Mouse (Mus musculus): Measurements from ENCODE around the gene Slc2a12. TPM values are rescaled to one million over a fixed set of nuclear protein-coding genes. Genes with fewer than 3 reads are reported as not detected.

Slc2a12 gene
- 2.8 and 2.9 TPM in 2 replicates for polyA plus RNA-seq (2012; ENCODE audit: insufficient read depth, insufficient read length, missing spikeins)

DNA sequence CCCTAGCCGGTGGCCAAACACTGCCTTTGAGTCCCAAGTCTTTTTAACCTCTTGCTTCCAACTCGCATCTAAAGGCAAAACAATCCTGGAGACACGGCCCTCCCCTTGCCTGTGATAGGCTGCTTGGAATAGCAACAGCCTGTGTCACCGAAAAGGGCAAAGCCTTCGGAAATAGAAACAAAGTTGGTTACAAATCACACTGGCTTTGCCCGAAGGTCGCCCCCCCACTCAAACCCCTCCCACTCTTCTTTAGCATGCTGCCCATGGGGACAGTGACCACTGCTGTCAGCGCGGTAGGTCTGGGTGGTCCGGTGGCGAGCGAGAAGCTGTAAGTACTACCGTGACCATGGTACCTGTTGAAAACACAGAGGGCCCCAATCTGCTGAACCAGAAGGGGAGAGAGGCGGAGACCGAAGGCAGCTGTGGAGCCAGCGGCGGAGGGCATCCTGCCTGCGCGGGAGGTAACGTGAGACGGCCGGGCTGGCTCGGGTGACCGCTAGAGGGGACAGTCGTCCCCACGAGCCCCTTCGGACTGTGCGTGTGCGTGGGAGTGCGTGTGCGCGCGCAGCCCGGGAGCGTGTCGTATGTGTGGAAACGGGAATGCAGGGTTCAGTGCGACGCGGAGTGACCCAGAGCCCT lies at the start of gene Slc2a12:
Gene Slc2a12 (plus strand): TSS at position 159 of the 639 bp plus-strand sequence.
- Histone ChIP-seq H3K4me1 (ENCODE audit: control insufficient read depth, insufficient read depth, insufficient read length, low read length) (peaks cover 3% of the 10 kb centered on the region; the same call in 1 of the 2 replicates), H3K4me3 (ENCODE audit: insufficient read depth, low read depth, low read length) (peak within 1 kb of the TSS; percentile 96), H3K27ac (replicated peaks; ENCODE audit: low read depth, low read length) (no peak within 1 kb of the TSS)

DNA sequence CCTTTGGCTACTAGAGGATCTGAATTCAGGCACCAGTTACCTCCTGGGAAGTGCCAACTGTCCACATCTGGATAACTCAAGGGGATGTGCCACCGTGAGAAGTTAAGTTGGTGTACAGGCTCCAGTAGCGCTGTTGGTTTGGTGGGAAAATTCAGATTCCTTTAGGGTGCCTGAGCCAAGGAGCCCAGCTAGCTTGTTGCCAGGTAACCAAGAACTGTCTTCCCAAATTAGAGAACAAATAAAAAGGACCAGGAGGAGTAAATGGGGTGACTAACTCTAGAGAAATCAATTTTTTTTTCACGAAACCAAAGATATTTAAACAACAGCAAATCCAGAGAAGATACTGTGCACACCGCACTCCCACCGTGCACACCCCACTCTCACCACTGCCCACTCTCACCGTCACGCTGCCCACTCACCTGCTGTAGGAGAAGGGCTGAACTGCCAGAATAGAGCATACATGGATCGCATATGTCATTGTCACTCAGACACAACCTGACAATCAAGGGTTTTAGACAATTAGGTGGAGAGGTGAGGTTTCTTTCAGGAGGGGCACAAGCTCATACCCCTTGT lies 45.8 kb upstream of the Slc2a12 start:
- H3K4me1 ChIP-seq (ENCODE audit: control insufficient read depth, insufficient read depth, insufficient read length, low read length), result no peaks in the 10 kb centered on the region
- no peak overlapping the region for H3K27ac ChIP-seq (replicated peaks; ENCODE audit: low read depth, low read length)
- no peak overlapping the region for H3K4me3 ChIP-seq (ENCODE audit: insufficient read depth, low read depth, low read length)

DNA sequence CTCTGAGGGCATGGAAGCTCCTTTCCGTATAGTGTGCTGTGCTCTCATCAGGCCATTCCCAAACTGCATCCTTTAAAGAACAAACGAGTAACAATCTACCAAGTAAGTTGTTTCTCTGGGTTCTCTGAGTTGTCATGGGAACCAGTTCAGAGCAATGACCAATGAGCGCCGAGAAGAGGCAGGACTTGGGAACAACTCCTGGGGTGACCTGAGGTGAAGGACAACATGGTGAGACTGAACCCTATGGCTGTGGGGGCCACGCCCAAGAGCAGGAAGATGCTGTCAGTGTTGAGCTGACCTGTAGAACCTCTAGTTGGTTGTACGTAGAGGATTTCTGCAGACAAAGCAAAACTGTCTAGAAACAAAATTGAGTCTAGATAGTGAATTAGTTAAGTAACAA lies 43.8 kb upstream of the Slc2a12 start:
- H3K4me3 ChIP-seq (ENCODE audit: insufficient read depth, low read depth, low read length), result no peak overlapping the region
- H3K27ac ChIP-seq (replicated peaks; ENCODE audit: low read depth, low read length), result no peak overlapping the region
- H3K4me1 ChIP-seq (ENCODE audit: control insufficient read depth, insufficient read depth, insufficient read length, low read length), result no peaks in the 10 kb centered on the region

DNA sequence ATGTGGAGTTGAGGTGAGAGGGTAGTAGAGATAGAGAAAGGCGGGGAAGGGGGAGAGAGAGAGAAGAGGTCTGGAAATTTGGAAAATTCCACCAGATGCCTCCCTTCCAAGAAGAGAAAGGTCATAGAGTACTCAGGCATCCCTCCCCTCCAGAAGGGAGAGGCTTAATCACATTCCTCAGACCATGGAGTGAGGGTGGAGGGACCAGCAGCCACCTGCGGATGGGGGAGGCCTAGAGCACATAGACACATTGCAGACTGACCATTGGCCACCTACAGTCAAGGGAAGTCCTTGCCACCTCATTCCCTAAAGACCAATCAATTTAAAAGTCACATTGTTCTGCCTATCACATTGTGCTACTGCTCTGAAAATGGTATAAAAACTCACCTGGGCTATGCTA lies 40.0 kb upstream of the Slc2a12 start:
- Histone ChIP-seq H3K4me3 (ENCODE audit: insufficient read depth, low read depth, low read length) (no peak overlapping the region), H3K4me1 (ENCODE audit: control insufficient read depth, insufficient read depth, insufficient read length, low read length) (no peaks in the 10 kb centered on the region), H3K27ac (replicated peaks; ENCODE audit: low read depth, low read length) (no peak overlapping the region)

DNA sequence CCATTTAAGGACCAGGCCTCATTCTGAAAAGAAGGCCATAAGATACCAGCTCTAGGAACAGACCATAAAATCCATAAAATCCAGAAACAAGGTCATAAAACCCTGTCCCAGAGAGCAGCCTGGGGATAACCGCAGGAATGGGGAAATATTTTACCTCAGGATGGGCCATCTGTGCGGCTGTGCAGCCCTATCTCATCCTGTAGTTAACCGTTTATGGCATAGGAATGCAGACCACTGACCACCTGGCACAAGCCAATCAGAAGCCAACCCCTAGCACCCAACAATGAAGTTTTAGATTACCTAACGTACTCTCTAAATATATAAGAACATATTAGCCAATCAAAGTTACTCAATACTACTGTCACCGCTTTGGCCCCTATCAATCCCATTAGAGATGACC lies 36.5 kb upstream of the Slc2a12 start:
- no peaks in the 10 kb centered on the region for H3K4me1 ChIP-seq (ENCODE audit: control insufficient read depth, insufficient read depth, insufficient read length, low read length)
- no peak overlapping the region for H3K4me3 ChIP-seq (ENCODE audit: insufficient read depth, low read depth, low read length)
- no peak overlapping the region for H3K27ac ChIP-seq (replicated peaks; ENCODE audit: low read depth, low read length)

DNA sequence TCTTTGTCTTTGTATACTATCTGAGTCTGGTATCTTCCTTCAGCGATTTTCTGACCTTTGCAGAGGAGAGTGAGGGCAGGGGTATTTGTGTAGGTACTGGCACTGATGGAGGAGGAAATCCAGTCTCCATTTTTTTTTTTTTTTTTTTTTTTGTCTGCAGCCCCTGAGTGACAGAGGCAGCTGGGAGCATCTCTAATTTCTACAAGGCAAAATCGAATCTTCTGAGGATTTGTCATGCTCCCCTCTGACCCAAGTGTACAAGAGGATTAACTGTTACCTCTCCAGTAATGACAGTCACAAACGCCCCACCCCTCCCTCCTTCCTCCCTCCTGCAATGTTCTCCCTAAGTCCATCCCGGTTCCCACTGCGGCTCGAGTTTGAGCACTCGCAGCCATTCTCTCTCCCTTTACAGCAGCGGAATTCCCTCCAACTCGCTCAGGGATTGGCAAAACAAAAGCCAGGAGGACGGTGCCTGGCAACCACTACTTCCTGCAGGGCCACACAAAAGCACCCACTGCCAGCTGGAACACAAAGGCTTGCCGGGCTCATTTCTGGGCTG lies 35.9 kb upstream of the Slc2a12 start:
- H3K27ac ChIP-seq (replicated peaks; ENCODE audit: low read depth, low read length), result no peak overlapping the region
- H3K4me3 ChIP-seq (ENCODE audit: insufficient read depth, low read depth, low read length), result no peak overlapping the region
- H3K4me1 ChIP-seq (ENCODE audit: control insufficient read depth, insufficient read depth, insufficient read length, low read length), result no peaks in the 10 kb centered on the region

DNA sequence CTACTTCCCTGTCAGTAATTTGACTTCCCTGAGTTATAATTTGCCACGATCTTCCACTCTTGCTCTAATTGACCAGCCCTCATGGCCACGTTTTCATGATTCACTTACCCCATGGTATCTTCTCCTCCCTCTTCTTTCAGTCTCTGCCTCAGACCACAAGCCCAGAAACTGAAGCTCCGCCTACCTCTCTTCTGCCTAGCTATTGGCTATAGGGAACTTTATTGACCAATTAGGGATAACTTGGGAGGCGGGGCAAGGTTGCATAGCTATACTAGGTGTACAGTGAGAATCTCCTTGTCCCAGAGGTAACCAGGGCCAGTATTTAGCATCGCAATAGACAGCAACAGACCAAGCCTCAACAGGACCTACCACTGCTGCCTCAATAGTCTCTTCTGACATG lies 31.5 kb upstream of the Slc2a12 start:
- no peaks in the 10 kb centered on the region for H3K4me1 ChIP-seq (ENCODE audit: control insufficient read depth, insufficient read depth, insufficient read length, low read length)
- no peak overlapping the region for H3K4me3 ChIP-seq (ENCODE audit: insufficient read depth, low read depth, low read length)
- no peak overlapping the region for H3K27ac ChIP-seq (replicated peaks; ENCODE audit: low read depth, low read length)

DNA sequence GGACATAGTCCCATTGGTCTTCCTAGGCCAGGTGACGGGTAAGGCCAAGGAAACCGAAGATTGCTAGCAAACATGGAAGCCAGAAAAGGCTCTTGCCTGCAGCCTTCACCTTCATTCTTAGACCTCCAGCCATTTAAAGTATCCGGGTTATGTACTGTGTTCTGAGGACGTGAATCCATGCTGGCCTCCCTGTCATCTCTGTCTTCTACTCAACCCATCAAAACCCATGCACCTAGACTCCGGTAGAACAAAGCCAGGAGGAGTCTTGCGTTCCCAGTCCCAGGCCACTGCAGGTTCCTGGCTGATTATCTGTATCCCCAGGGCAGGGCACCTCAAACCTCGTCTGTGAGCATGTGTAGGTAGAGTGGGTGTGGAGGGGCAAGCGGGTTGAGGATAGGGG lies 30.3 kb upstream of the Slc2a12 start:
- no peak overlapping the region for H3K27ac ChIP-seq (replicated peaks; ENCODE audit: low read depth, low read length)
- H3K4me1 ChIP-seq (ENCODE audit: control insufficient read depth, insufficient read depth, insufficient read length, low read length), result no peaks in the 10 kb centered on the region
- H3K4me3 ChIP-seq (ENCODE audit: insufficient read depth, low read depth, low read length), result no peak overlapping the region

DNA sequence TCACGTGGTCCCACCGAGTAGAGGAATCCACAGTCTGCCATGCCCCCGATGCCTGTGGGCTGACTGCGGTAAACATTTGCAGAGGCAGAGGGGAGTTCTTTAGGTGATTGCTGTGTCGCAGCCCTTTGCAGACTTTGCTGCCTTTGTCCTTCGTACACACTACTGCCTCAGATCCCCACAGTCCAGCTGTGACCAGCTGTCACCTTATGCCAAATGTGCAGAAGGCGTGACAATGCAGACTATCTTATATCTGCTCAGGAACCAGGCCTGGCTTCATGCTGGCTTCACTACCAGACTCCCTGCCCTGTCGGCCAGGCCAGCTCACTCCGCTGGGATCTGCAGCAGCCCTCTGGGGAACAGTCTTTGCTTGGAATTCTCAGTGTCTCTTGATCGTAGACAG lies 29.5 kb upstream of the Slc2a12 start:
- Histone ChIP-seq H3K4me3 (ENCODE audit: insufficient read depth, low read depth, low read length) (no peak overlapping the region), H3K27ac (replicated peaks; ENCODE audit: low read depth, low read length) (no peak overlapping the region), H3K4me1 (ENCODE audit: control insufficient read depth, insufficient read depth, insufficient read length, low read length) (no peaks in the 10 kb centered on the region)

DNA sequence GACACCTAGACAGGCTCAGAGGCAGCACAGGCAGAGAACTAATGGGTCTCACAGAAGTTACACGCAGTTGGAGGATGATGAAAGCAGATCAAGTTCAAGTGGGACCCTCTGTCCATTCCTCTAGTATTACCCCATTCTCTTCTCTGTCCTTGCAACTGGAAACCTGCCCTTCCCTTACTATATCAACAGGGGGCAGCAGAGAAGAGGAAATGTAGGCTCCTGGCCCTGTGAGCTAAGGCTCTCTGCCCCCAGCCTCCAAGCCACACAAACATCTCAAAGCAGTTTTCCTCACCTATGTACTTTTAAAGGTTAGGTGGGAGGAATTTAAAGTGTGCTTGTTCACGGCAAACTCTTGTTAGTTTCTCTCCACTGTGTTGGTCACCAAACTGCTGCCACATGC lies 26.0 kb upstream of the Slc2a12 start:
- Histone ChIP-seq H3K4me3 (ENCODE audit: insufficient read depth, low read depth, low read length) (no peak overlapping the region), H3K27ac (replicated peaks; ENCODE audit: low read depth, low read length) (no peak overlapping the region), H3K4me1 (ENCODE audit: control insufficient read depth, insufficient read depth, insufficient read length, low read length) (no peaks in the 10 kb centered on the region)

DNA sequence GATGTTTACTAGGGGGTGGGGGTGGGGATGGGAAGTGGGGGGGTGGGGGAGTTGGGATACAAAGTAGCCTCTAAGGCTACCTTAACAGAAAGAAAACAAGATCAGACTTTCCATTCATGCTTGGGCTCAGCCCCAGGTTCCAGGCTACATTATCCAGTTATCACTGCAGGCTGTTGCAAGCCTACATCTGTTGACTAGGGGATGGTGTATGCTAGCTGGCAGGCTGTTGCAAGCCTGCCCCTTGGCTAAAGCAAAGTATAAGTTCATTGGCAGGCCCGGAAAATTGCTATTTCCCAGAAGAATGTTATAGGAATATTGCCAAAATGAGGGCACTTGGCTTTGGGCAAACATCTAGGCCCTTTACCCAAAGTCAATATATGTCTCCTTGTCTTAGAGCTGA lies 16.0 kb upstream of the Slc2a12 start:
- Histone ChIP-seq H3K4me3 (ENCODE audit: insufficient read depth, low read depth, low read length) (no peak overlapping the region), H3K4me1 (ENCODE audit: control insufficient read depth, insufficient read depth, insufficient read length, low read length) (no peaks in the 10 kb centered on the region)

DNA sequence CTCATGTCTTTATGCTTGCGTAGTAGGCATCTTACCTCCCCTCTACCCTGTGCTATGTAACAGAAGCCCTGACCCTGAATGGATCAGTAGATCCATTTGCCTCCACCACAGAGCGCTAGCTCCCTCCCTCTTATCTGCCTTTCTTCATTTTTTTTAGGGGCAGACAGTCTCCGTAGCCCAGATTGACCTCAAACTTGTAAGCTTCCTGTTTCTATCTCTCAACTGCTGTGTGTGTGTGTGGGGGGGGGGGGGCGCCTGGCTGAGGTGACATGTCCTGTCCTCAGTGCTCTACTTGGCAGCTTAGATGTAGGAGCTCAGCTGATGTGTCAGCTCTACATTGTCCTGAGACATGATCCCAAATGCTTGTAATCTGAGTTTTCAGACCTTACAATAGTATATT lies 13.7 kb upstream of the Slc2a12 start:
- H3K4me1 ChIP-seq (ENCODE audit: control insufficient read depth, insufficient read depth, insufficient read length, low read length), result no peaks in the 10 kb centered on the region
- no peak overlapping the region for H3K4me3 ChIP-seq (ENCODE audit: insufficient read depth, low read depth, low read length)
- no peak overlapping the region for H3K27ac ChIP-seq (replicated peaks; ENCODE audit: low read depth, low read length)

More for the DNA sequence above, 16.0 kb upstream of the Slc2a12 start:
- no peak overlapping the region for H3K27ac ChIP-seq (replicated peaks; ENCODE audit: low read depth, low read length)

DNA sequence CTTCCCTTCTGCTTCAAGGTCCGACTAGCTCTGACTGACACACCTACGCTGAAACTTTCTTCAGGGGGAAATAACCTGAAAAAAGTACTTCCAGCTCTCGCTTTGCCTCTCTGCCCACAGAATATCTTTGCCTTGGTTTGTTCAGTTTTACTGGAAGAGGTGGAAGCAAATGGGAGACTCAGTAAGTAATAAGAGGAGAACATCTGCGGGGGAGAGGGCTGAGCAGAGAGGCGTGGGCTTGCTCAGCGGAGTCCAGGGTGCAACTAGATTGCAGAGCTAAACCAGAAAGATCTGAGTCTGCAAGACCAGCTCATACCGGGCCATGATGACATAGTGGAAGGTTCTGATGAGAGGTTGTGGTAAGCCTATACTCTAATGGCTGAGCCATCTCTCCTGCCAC lies 13.3 kb upstream of the Slc2a12 start:
- Histone ChIP-seq H3K4me1 (ENCODE audit: control insufficient read depth, insufficient read depth, insufficient read length, low read length) (no peaks in the 10 kb centered on the region), H3K27ac (replicated peaks; ENCODE audit: low read depth, low read length) (no peak overlapping the region), H3K4me3 (ENCODE audit: insufficient read depth, low read depth, low read length) (no peak overlapping the region)

DNA sequence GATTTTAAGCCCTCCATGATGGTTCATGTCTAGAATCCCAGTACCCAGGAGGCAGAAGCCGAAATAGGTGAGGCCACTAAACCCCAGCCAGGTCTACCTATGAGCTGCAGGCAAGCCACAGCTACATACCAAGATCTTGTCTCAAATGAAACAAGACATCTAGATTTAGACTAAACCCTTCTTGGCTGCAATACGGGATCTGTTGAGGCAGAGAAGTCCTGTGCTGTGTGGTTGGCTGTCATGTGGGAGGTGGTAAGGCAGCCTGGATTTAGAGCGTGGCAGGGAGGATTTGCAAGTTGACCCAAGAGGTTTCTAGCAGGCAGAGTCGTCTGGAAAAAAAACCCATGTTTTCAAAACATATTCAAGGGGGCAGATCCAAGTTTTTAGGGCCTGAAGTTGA lies 12.9 kb upstream of the Slc2a12 start:
- no peak overlapping the region for H3K4me3 ChIP-seq (ENCODE audit: insufficient read depth, low read depth, low read length)
- no peak overlapping the region for H3K27ac ChIP-seq (replicated peaks; ENCODE audit: low read depth, low read length)
- H3K4me1 ChIP-seq (ENCODE audit: control insufficient read depth, insufficient read depth, insufficient read length, low read length), result no peaks in the 10 kb centered on the region

DNA sequence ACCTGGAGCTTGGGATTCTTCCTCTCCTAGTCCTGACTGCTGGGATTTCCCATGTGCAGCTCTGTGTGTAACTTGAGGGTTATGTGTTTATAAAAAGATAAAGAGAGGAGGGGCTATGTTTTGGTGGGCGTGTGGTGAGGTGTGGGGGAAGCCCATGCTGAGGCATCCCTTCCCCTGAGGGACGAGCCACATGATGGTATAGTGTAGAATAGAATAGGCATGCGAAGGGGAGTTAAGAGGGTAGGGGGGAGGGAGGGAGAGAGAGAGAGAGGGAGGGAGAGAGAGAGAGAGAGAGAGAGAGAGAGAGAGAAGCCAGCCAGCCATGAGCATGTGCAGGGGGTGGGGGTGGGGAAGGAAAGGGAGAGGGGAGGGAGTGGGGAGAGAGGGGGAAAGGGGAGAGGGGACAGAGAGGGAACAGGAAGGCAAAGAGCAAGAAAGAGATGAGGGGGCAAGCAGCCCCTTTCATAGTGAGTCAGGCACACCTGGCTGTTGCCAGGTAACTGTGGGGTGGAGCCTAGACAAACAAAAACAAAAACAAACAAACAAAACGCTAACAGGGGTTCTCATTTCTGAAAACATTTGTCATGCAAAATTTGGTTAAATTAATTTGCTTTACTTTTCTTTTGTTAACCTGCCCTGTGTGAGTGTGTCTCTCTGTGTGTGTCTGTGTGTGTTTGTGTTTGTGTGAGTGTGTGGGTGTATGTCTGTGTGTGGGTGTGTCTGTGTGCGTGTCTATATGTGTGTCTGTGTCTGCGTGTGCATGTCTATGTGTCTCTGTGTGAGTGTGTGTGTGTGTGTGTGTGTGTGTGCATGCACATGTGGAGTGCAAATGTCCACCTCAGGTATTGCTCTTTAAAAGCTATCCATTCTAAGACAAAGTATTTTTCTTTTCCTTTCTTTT lies 11.2 kb upstream of the Slc2a12 start:
- Histone ChIP-seq H3K27ac (replicated peaks; ENCODE audit: low read depth, low read length) (no peak overlapping the region), H3K4me3 (ENCODE audit: insufficient read depth, low read depth, low read length) (no peak overlapping the region), H3K4me1 (ENCODE audit: control insufficient read depth, insufficient read depth, insufficient read length, low read length) (no peaks in the 10 kb centered on the region)
